Mouse (Mus musculus) brain, embryonic 14.5 days (tissue): Measurements from ENCODE around the gene Akt2.

Source experiments
- CTCF ChIP-seq: fragments of 200-500 bp; IDR thresholded peaks from 2 replicates; pipeline ENCODE4 v1.5.1; 2012; ENCODE audit warnings: inconsistent platforms, mild to moderate bottlenecking, moderate library complexity, borderline replicate concordance; ENCODE audit not compliant: insufficient read depth, insufficient read length; ENCODE audit errors: extremely low read depth
- POLR2A ChIP-seq: fragments of 200-500 bp; IDR thresholded peaks from 2 replicates; pipeline ENCODE4 v1.6.1; 2012; ENCODE audit warnings: mild to moderate bottlenecking, inconsistent platforms, borderline replicate concordance; ENCODE audit not compliant: poor library complexity, insufficient read depth, insufficient read length, severe bottlenecking; ENCODE audit errors: extremely low read depth

- TF ChIP-seq CTCF: no peak
- no peak for TF ChIP-seq POLR2A
Observed at GRCm38 (mm10) chr7:27662038-27662437, 70.7 kb downstream of the Akt2 start.
